Mouse (Mus musculus) urinary bladder, adult 2 months (tissue): ENCODE results near the gene Zdhhc13. TPM values are rescaled to one million over a fixed set of nuclear protein-coding genes. Genes with fewer than 3 reads are reported as not detected.

Experiments used
- DNase-seq: peaks from one replicate; pipeline ENCODE4 v3.0.0; 2022; ENCODE audit warnings: low spot score
- polyA plus RNA-seq: library from polyadenylated mRNA; depleted of rRNA; stranded (reverse); fragments of >200 nt; gene quantifications from 2 replicates; pipeline ENCODE4 v1.2.3, GENCODE M21; 2012

Zdhhc13 gene
- polyA plus RNA-seq, 1 experiment = 49.5 TPM

DNA sequence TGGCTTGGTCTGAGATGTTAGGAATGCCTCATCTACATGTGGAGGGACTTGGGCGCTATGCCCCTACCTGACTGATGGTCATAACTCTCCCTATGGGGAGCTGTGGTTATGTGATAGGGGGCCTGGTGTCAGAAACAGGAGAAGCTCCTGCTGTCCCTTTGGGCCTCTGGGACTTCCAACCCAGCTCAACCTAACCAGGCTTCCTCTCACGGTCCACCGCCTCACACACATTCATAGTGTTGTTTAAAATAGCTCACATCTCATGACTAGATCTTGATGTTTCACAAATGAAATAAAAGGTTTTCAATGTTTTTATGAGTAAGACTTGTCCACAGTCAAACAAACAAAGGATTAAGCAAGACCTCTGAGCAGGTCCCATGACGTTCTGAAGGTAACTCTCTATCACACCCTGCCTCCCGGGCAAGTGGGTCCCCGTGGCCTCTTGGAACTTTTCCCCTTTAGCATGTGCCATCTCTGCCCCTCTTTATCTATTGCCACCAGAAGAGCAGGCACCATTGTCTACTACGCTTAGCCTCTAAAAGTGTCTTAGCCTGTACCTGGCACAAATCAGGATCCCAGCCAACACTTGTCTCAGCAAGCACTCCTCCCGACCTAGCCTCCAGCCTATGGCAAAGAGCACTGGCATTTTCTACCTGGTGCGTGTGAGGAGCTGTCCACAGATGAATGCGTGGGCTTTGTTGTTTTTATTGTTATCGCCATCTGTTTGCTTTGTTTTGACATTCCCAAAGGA, 3.9 kb upstream of the Zdhhc13 start:
- peak; percentile 23 for DNase-seq

GRCm38 (mm10) chr7:48788348-48788747, 455 bp upstream of the Zdhhc13 start:
- no peak for DNase-seq

DNA sequence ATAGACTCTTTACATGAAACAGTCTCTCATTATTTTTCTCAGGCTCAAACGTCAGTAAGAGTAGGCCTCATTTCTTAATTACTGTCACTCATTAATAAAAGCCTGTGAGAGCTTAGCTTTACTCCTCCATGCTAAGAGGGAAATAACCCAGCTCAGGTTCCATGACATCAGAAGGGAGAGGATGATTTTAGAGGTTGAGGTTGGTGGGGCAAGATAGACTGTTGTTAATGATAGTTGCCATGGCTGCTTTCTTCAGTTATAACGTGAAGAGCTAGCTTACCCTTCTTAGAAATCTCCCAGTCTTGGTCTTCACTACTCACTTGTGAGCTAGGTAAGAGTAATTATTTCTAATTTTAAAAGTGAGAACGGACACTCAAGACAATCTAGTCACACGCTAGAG, 1.3 kb downstream of the Zdhhc13 start:
- DNase-seq = no peak

DNA sequence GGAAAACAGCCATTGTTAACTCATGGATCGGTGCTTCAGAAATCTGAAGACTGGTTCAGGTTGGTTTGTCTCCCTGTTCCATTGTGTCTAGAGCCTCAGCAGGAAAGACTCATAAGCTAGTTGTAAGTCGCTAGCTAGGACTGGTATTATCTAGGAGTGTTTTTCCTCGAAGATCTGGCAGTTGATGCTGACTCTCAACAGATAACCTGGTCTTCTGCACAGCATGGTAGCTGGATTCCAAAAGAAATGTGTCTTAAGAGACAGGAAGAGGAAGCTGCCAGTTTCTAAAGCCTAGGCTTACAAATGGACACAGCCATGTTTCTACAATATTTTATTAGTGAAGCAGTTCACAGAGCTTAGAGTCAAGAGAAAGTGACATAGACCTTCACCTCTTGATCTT, 2.6 kb downstream of the Zdhhc13 start:
- DNase-seq = no peak

DNA sequence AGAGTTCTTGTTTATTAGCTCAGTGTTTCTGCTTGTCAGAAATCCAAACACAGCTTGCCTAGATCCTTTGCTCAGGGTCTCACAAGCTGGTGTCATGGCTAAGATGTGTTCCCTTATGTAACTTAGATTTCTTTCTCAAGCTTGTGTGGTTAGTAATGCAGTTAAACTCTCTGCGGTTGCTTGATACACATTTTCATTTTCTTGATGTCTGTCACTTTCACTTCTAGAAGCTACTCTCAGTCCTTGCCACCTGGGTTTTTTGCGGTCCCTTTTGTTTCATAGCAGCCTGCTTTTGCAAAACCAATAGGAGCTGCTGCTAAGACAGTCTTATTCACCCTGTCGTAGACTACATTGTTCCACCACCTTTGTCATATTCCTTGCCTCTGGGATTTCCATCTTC, 6.3 kb downstream of the Zdhhc13 start:
- no peak for DNase-seq

- no peak for DNase-seq
These were observed 14.6 kb downstream of the Zdhhc13 start for GRCm38 (mm10) chr7:48803381-48803780.

DNA sequence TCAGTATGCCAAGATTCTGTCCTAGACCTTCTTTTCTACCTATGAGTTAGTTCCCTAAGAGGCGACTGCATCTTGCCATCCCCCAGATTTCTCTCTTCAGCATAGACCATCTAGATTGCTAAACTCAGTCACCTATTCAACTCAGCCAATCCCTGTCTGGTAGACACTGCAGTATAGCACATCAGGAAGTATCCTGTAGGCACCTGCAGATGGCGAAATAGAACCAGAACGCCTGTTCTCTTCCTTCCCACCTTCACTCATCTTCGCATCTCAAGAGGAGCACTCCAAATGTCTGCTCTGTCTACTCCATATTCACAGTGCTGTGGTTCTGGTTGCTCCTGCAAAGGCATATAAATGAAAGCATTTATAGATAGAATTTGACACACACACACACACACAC, 17.8 kb downstream of the Zdhhc13 start:
- DNase-seq = no peak

DNA sequence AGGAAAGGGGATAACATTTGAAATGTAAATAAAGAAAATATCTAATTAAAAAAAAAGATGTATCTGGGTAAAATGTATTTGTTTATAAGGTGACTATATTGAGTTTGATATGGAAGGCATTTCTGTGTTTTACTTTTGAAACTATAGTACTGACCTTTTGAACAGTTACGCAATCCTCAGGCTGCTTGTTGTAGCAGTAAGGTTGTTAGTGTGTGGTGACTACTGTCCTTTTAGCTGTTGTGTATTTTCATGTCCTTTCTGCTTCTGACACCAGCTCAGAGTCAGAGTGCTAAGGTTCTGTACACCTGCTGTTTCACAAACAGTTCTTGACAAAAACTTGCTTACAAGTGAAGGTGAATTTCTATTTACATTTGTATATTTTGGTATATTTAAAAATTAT, 21.8 kb downstream of the Zdhhc13 start:
- DNase-seq = no peak

DNA sequence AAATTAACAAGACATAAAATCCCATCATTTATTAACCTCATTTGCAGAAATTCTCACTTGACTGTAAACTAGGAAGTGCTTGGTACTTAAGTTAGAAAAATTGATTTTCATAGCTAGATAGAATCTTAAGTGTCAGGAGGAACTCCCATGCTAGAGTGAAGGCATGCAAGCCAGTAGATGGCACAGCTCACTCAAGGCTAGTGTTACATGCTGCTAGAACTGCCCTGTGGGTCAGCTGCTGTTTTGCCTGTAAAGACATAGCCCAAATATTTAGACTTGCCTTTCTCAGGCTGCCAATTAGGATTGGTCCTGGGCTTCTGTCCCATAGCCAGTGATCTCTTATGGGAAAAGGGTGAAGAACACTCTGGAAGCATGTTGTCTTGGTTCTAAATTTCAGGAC, 23.6 kb downstream of the Zdhhc13 start:
- DNase-seq = no peak

GRCm38 (mm10) chr7:48813594-48813993, 24.8 kb downstream of the Zdhhc13 start:
- no peak for DNase-seq

DNA sequence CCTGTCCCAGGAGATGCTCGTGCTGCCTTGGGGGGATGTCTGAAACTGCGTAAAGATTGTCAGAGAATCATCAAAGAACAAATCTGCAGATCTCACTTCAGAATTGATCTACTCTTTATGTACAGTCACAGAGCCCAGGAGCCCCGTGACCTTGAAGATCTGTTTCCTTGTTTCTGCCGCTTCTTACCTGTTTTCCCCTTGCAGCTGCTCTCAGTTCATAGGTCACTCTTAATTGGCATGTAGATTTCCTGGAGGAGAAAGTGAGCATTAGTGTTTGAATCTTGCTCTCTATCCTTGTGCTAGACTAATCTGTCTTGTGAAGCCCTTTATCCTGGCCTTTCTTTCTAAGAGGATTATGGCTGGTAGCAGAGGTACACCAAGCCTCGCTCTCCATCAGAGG, 32.9 kb downstream of the Zdhhc13 start:
- no peak for DNase-seq

DNA sequence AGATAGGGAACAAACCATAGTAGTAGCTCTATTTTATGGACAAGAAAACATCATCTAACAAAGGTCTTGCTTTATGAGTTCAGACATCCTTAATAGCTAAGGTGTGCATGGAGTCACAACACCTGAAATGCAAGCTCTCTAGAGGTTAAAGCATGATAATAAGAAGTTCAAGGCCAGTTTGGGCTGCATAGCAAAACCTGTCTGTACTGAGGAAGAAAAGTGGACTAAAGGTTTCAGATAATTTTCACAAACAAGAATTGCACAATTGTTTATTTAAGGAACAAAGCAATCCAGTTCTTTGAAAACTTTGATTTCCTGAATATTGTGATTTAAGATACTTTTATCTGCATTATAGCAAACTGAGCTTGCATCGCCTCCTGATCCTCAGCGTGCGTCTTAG, 34.8 kb downstream of the Zdhhc13 start:
- no peak for DNase-seq

GRCm38 (mm10) chr7:48824671-48825070, 35.9 kb downstream of the Zdhhc13 start:
- no peak for DNase-seq

DNA sequence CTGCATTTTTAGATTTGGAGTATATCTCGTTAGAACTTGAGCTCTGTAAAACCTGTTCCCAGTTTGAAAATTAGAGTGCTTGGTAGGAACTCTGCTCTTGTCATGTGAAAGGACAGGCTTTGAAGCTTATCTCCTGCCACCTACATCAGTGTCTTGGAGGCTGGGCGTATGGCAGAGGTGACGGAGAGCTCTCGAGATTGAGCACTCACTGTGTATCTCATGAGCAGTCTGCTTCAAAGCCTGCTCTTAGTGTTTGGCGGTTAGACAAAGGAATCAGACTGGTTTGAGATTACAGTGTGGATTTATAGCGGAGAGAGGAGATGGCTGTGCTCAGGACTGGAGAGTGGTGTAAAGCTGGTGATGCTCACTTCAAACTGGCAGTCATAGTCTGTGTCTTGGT, 36.4 kb downstream of the Zdhhc13 start:
- no peak for DNase-seq

DNA sequence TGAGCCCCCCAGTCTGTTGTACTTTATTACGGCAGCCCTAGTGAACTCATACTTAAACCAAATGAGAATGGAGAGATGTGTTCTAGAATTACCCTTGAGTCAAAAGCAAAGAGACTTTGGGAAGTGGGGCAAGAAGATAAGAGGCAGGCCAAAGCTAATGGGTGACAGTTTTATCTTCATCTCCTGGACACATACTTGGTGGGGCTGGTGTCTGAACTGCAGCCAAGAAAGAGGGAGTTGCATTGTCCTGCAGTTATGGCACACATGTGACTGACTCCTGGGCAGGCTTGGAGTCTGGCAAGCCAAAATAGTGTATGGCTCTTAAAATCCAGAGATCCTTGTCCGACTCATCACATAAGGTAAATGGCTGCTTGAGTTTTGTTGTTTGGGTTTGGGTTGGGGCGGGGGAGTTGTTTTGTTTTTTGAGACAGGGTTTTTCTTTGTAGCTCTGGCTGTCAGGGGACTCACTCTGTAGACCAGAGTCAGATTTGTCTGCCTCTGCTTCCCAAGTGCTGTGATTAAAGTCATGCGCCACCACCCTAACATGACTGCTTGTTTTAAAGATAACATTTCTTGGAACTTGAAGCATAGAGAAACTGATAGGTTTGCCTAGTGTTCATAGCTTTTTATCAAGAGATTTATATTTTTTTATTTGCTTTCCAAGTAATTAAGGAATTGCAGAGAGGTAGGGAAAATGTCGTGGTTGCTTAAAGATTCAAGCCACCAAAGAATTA, 40.5 kb downstream of the Zdhhc13 start:
- DNase-seq = no peak

GRCm38 (mm10) chr7:48830395-48830794, 41.6 kb downstream of the Zdhhc13 start:
- no peak for DNase-seq

DNA sequence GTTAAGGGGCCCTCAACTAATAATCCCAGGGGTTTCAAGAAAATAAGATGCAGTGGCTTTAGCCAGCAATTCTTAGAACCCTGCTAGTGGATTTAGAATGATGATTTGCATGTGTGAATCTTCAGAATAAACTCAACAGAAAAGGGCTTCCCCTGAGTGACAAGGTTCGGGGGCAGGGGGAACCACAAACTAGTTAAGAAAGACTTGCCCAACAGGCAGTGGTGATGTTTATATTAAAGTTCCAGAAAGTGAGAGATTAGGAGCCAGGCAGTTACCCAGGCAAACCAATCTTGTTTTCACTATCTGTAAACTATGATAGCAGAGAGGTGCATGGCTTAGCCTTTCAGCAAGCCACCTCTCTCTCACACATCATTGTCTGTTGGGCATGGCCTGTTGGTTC, 43.9 kb downstream of the Zdhhc13 start:
- no peak for DNase-seq

DNA sequence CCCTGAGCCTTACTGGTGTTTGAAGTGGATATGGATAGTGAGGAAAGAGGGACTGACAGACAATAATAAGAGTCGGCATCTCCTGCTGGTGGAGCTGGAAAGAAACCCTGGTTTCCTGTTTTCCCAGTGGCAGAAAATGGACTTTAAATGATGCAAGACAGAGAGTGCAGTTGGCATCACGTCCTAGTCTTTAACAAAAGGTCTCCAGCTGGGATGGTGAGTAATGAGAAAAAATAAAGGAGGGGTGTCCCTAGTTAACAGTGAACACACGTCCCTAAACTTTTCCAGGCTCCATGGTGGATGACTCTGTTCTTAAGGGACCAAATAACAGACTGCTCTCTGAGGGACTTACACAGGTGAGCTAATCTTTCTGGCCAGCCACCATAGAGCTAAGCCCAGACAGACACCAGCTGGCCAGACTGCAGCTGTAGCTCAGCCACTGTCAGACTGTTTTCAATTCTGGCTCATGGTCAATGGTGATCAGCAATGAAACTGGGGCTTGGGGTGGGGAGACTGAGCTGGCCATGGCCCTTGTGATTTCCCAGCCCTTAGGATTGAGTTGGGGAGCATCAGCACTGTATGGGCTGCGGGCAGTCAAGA, 45.7 kb downstream of the Zdhhc13 start:
- DNase-seq = no peak

DNA sequence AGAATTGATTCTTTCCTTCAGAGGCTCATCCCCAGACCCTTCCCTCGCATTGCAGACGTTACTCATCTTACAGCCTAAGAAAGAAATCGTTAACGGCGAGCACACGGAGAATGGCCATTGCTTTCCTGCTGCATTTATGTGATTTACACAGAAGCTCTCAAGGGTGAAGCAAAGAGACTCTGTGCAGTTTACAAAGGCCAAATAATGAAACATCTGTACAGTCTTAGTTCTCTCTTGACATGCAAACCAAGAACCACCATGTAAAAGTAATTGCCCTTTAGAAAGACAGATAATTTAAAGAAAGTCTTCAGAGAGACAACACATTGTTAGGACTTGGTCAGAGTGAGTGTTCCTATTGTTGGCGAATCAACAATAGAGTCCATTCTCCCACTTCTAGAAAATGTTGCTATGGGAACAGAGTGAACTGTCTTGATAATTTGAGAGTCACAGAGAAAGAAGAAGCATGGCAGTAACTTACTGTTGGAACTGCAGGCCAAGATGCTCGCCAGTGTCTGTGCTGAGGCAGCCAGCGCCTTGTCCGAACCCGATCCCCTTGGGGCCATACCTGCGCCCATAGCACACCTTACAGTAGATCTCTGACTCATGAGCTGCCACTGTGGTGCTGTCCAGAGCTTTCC, 46.3 kb downstream of the Zdhhc13 start:
- no peak for DNase-seq

- no peak for DNase-seq
These were observed 48.1 kb downstream of the Zdhhc13 start for GRCm38 (mm10) chr7:48836949-48837348.

GRCm38 (mm10) chr7:48838434-48838833, 49.6 kb downstream of the Zdhhc13 start:
- DNase-seq = no peak

GRCm38 (mm10) chr7:48840545-48840944, 51.7 kb downstream of the Zdhhc13 start:
- DNase-seq = no peak

GRCm38 (mm10) chr7:48841538-48841937, 52.7 kb downstream of the Zdhhc13 start:
- DNase-seq = no peak
